Mouse (Mus musculus) liver, adult 2 months (tissue): ENCODE data around the gene Phkg1.

Source experiments
- CTCF ChIP-seq: fragments of 200-500 bp; IDR thresholded peaks from 2 replicates; pipeline ENCODE4 v1.5.1; 2011; ENCODE audit warnings: low read depth, low read length, control low read depth
- POLR2A ChIP-seq: fragments of 200-500 bp; IDR thresholded peaks from 2 replicates; pipeline ENCODE4 v1.6.1; 2011; ENCODE audit warnings: low read length, control low read depth; ENCODE audit not compliant: insufficient read depth; ENCODE audit errors: extremely low read depth

- TF ChIP-seq CTCF, result no peak
- no peak for TF ChIP-seq POLR2A
Observed at GRCm38 (mm10) chr5:129855163-129855562, 43.2 kb downstream of the Phkg1 start.
